Mouse (Mus musculus) cerebral cortex, adult 2 months (tissue): ENCODE data around the gene Fgfr2.

ENCODE experiments used
- WGBS: fragments of 180-500 bp; shearing (Covaris S2); methylation state at CpG from one replicate; pipeline ENCODE4 v1.1.7; 2018; 5-methylcytosine and 5-hydroxymethylcytosine counted together

The Fgfr2 gene

GRCm38 (mm10) chr7:132357841-132358237, 765.3 kb downstream of the Fgfr2 start:
- WGBS, result 94% methylated on average over 3 of the region's 3 CpGs

DNA sequence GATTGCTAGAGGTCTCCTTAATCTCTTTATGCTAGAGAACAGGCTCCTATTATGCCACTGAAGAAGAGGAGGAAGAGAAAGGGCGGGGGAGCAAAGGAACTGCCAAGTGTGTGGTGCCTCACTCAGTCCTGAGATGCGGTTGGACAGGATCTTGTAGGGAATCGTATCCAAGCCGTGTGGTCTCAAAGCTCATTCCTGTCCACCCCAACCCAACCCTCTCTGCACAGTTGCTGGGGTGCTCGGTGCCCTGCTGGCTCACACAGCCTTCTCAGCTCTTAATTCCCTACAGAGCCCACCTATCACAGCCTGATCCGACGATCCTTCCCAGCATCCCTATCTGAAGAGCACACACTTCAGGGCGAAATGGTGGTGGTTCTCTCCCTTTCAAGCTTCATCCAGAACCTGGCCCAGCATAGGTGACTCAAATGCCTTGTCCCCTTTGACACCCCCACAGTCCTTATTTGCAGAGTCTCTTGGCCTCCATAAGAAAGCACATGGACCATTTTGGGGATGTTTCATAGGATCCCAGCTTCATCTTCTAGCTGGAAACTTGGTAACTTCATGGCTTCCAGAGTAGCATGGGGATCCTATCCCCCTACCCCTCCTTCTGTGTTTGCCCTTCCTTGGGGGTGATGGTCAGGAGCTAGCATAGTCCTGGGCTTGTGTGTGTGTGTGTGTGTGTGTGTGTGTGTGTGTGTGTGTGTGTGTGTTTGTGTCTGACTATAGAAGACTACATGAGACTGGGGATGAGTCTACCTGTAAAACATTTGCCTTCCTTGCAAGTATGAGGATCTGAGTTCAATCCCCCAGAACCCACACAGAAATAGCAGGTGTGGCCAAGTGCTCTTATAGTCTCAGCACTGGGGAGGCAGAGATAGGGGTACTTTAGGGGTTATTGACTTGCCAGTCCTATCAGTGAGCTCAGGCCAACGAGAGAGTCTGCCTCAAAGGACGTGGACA, 766.0 kb downstream of the Fgfr2 start:
- 75% methylated on average over 10 of the region's 10 CpGs for WGBS

DNA sequence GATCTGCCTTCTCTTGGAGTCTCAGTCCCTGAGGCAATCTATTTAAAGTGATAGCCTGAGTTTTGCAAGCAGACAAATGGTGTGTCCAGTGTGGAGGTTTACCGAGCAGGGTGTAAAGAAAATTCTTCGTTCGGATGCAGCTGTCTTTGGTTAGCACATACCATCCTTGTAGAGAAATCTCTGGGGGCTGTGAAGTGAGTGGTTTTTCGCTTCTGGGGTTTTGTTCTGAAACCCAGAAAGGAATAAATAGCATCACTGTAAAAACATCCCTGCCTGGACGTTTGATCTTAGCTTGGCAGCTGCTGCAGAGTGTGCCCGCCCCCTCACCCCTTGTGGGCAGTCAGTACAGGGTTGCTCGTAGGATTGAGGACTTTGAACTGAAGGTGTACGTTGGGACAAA, 767.0 kb downstream of the Fgfr2 start:
- 26% methylated on average over 8 of the region's 8 CpGs for WGBS

GRCm38 (mm10) chr7:132355767-132356166, 767.4 kb downstream of the Fgfr2 start:
- WGBS, result 77% methylated on average over 6 of the region's 6 CpGs

DNA sequence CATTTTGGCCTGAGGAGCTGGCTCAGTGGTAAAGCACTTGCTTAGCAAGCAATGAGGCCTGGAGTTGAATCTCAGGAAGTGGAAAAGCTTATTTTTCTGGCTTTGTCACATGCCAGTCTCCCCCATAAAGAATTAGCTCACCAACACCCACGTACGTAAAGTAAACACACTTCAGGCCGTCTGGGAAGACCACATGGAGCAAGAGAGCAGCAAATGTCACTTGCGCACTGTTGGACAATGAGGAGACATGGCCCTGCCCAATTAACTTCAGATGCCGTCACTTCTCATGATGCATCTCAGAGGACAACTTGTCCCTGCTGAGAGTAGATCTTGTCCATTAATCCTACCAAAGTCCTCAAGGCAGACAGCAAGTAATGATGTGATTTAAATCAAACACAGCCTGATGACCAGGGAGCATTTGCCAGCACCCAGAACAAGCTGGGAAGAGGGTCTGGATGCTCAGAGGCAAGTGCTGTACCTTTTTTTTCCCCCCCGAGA, 774.0 kb downstream of the Fgfr2 start:
- WGBS, result 78% methylated on average over 6 of the region's 6 CpGs

- WGBS, result 65% methylated on average over 9 of the region's 9 CpGs
Observed at GRCm38 (mm10) chr7:132347273-132348045, 775.7 kb downstream of the Fgfr2 start.

GRCm38 (mm10) chr7:132345526-132346070, 777.6 kb downstream of the Fgfr2 start:
- WGBS, result 87% methylated on average over 5 of the region's 5 CpGs

- 71% methylated on average over 4 of the region's 4 CpGs for WGBS
Observed at GRCm38 (mm10) chr7:132344606-132345005, 778.5 kb downstream of the Fgfr2 start.

DNA sequence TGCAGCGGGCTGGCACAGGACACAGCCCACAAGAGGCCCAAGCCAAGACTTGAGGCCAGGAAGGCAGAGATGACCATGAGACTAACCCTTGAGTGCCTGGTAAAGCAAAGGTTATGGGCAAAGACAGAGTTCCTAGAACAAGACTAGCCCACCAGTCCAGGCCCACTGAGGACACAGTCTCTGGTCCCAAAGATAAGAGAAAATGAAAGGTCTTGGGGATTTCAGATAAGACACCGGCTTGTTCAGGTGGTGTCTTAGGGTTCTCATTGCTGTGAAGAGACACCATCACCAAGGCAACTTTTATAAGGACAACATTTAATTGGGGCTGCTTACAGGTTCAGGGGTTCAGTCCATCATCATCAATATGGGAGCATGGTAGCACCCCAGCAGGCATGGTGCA, 779.2 kb downstream of the Fgfr2 start:
- WGBS, result 94% methylated on average over 2 of the region's 2 CpGs

DNA sequence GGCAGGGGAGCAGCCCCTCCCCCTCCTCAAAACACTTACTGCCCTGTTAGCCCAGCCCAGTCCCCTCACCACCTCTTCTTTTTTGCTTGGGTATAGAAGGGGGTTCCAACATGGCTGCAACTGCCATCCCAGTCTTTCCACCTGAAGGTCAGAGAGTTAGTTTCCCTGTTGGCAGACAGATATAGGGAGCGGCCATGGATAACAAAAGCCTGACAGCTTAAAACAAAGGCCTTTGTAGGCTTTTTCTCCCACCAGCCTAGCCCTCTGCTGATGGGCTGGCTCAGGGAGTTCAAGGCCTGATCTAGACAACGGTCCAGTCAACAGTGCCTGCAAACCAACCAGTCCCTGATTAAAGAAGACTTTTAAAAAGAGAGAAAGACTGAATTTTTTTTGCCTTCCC, 780.0 kb downstream of the Fgfr2 start:
- 87% methylated on average over 2 of the region's 2 CpGs for WGBS

GRCm38 (mm10) chr7:132339041-132339839, 783.9 kb downstream of the Fgfr2 start:
- WGBS, result 85% methylated on average over 14 of the region's 14 CpGs

DNA sequence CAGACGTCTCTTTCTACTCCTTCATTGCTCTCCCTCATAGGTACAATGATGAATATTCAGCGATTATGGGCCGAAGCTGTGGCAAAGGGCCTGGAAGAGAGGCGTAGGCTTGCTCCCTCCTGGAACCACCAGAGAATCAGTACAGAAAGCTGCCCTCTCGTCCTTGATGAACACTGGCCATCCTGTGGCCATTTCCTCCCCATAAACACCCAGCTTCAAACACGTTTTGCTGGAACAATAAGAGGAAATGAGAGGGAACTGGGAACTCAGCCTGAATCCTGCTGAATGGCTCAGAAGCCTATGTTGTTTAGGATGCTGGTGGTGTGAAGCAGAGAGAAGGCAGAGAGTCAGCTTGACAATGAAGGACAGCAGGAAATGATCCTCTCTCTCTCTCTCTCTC, 784.8 kb downstream of the Fgfr2 start:
- WGBS, result 62% methylated on average over 6 of the region's 6 CpGs

GRCm38 (mm10) chr7:132337268-132337917, 785.8 kb downstream of the Fgfr2 start:
- 73% methylated on average over 11 of the region's 11 CpGs for WGBS

GRCm38 (mm10) chr7:132336781-132337180, 786.4 kb downstream of the Fgfr2 start:
- WGBS, result 34% methylated on average over 3 of the region's 3 CpGs

GRCm38 (mm10) chr7:132335367-132335766, 787.8 kb downstream of the Fgfr2 start:
- WGBS, result 96% methylated on average over 4 of the region's 4 CpGs

GRCm38 (mm10) chr7:132333078-132333477, 790.1 kb downstream of the Fgfr2 start:
- WGBS, result 81% methylated on average over 1 of the region's 1 CpGs

- WGBS, result 44% methylated on average over 11 of the region's 11 CpGs
Observed at GRCm38 (mm10) chr7:132332176-132332575, 791.0 kb downstream of the Fgfr2 start.

- 73% methylated on average over 1 of the region's 1 CpGs for WGBS
Observed at GRCm38 (mm10) chr7:132330179-132330578, 793.0 kb downstream of the Fgfr2 start.

DNA sequence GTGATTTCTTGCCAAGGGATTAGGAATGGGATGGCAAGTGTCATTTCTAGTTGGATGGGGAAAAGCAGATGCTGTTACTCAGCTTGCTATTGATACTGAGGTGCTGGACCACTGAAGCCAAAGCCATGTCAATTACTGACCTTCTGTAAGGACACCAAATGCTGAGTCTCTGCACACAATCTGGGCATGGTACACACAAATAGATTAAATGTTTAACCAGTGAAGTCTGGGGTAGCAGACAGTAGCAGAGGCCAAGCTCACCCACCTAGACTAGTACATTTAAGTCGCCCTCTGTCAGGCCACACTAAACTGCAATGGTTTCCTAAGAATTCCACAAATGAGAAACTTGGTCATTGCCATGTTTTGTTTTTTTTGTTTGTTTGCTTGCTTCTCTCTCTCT, 794.5 kb downstream of the Fgfr2 start:
- 100% methylated on average over 1 of the region's 1 CpGs for WGBS

DNA sequence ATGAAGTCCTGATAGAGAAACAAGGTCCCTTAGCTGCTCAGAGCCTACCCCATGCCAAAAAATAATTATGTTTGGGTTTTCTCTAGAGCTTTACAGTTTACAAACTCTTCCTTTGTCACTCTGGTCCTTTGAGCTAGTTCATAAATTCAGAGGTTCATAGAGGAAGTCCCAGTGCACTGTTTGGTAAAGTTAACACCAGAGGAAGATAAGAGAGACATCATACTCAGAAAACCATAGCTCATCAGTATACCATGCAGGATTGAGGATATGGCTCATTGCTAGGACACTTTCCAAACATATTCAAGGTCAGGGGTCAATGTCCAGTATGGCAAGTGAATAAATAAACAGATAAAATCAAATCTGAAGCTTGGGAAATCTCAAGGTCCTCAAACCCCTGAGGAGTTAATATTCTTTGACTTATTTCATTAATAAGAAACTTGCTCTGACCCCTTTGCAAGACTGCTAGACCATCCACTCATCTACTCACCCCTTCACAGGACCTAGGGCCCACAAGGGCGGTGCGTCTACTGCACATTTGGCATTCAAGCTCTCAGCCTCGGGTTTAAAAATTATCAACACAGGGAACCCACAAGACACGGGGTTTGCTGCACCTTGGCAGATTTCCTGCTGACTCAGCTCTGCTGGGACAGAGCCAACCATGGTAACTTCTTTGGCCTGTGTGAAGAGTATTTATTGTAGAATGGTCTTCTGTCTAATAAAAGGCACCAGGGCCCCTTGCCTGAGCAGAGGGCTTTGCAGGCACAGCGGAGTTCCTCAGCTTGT, 797.4 kb downstream of the Fgfr2 start:
- 41% methylated on average over 5 of the region's 5 CpGs for WGBS
